Mouse (Mus musculus): ENCODE data around the gene Fam83g. TPM values are rescaled to one million over a fixed set of nuclear protein-coding genes. Genes with fewer than 3 reads are reported as not detected.

The Fam83g gene
- polyA plus RNA-seq, 1 experiment from 2014 or later: 0.51 TPM

DNA sequence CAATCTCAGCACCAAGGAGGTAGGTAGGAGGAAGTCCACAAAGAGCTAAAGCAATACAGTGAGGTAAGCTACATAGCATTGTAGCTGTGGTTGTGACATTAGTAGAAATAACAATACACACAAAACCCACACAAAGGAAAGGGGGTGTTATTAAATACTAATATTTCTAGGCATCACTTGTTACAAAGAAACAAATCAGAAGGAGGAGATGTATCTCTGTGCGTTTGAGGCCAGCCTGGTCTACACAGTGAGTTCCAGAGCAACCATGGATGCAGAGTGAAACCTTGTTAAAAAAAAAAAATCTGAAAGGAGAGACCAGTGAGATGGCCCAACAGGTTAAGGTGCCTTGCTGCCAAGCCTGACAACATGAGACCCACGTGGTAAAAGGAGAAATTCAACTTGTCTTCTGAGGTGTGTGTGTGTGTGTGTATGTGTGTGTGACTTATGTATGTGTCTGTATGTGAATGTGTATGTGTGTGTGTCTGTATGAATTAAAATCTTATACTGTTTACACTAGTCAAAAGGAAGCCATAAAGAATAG is 37.3 kb upstream of the Fam83g start:
- no peak for ATAC-seq (replicated peaks)
- Histone ChIP-seq H3K27me3 (no peaks in the 10 kb centered on the region), H3K9ac (replicated peaks) (no peak overlapping the region), H3K4me1 (no peaks in the 10 kb centered on the region), H3K9me3 (no peaks in the 10 kb centered on the region), H3K36me3 (no peaks in the 10 kb centered on the region), H3K4me3 (no peak overlapping the region), H3K4me2 (replicated peaks) (no peak overlapping the region), H3K27ac (replicated peaks) (no peak overlapping the region)
- WGBS: 59% methylated on average over 2 of the region's 2 CpGs

DNA sequence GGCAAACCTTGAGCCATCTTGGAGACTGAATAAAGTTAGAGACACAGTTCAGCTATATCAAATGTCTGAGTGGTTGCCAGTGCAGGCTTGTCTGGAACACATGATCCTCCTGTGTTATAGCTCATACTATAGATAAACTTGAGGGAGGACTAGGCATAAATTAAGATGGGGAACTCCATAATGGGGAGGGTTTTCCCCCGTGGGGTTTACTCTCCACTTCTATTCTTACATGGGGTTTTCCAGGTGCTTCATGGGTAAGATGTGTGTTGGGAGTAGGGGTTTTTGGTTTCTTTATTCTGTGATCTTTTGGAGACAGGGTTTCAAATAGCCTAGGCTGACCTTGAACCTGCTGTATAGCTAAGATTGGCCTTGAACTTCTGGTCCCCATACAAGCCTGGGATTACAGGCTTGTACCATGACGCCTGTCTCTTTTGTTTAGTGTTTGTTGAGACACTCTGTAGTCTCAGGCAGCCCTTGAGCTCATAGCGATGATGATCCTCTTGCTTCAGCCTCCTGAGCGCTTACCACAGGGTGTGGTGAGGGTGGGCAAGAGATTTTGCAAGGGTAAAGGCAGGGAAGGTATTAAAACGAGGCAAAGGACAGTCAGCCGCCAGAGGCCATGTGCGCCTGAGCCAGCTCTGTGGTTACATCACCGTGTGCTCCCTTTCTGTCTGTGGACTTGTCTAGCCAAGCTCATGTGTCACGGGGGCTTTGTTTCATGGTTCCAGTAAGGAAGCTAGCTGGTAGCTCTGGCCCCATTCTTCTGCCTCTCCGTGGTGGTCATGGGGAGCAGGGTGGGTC is 36.6 kb upstream of the Fam83g start:
- 71% methylated on average over 10 of the region's 10 CpGs for WGBS
- H3K27me3 ChIP-seq: no peaks in the 10 kb centered on the region
- no peaks in the 10 kb centered on the region for H3K4me1 ChIP-seq
- no peaks in the 10 kb centered on the region for H3K9me3 ChIP-seq
- H3K4me3 ChIP-seq: no peak overlapping the region
- H3K27ac ChIP-seq (replicated peaks): no peak overlapping the region
- H3K36me3 ChIP-seq: no peaks in the 10 kb centered on the region
- no peak overlapping the region for H3K9ac ChIP-seq (replicated peaks)
- H3K4me2 ChIP-seq (replicated peaks): no peak overlapping the region
- no peak for ATAC-seq (replicated peaks)

DNA sequence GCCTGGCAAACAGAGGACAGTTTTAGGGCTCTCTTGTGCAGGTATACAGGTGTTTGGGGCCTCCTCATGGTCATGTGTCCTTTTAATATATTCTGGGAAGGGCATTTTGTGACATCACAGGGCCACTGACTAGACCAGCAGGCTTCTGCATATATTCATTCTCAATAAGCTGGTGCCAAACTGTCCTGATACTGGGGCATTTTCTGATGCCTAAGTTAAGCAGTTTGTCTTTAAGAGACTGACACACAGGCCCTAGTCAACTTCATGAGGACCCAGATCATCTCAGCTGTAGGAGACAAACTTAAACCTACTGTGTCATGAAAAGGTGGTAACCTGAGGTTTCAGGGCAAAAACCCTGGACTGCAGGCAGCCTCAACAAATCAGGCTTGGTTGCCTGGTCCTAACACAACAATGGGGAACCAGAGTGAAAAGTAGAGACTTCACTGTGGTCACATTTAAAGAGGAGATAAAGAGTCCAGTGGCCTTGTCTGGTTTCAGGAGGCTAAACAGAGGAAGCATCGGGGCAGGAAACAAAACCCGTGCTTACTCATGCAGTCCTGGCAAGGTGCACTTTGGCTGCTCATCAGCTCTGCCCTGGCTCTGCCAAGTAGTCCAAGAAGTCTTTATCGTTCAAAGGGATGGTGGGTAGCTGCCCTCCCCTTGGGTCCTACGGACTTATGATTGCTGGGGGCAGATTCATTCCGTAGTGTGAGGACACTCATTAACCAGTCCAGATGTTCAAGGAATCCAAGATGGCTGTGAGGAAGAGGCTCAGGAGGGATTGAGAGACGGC is 35.7 kb upstream of the Fam83g start:
- H3K27ac ChIP-seq (replicated peaks): no peak overlapping the region
- H3K36me3 ChIP-seq: no peaks in the 10 kb centered on the region
- WGBS: 72% methylated on average over 6 of the region's 6 CpGs
- no peaks in the 10 kb centered on the region for H3K27me3 ChIP-seq
- no peak for ATAC-seq (replicated peaks)
- no peak overlapping the region for H3K4me2 ChIP-seq (replicated peaks)
- no peak overlapping the region for H3K9ac ChIP-seq (replicated peaks)
- H3K9me3 ChIP-seq: no peaks in the 10 kb centered on the region
- no peak overlapping the region for H3K4me3 ChIP-seq
- H3K4me1 ChIP-seq: no peaks in the 10 kb centered on the region

DNA sequence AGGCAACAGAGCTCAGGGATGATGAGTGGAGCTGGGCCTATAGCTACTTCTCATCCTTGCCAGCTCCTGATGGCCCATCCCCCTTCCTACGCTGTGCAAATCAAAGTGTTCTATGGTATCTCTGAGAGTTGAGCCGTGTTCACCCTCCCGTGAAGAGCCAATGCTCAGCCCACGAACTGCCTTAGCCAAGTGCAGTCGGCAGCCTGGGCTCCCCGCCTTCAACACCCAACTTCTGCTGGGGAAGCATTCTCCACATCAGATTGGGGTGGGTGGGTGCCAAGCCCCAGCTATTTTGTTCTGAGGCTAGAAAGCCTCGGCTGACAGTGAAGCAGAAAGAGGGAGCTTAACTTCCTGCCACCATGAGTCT is 35.2 kb upstream of the Fam83g start:
- H3K9ac ChIP-seq (replicated peaks): no peak overlapping the region
- no peaks in the 10 kb centered on the region for H3K36me3 ChIP-seq
- 79% methylated on average over 7 of the region's 7 CpGs for WGBS
- no peak overlapping the region for H3K4me2 ChIP-seq (replicated peaks)
- no peaks in the 10 kb centered on the region for H3K4me1 ChIP-seq
- ATAC-seq (replicated peaks): no peak
- no peak overlapping the region for H3K4me3 ChIP-seq
- no peaks in the 10 kb centered on the region for H3K9me3 ChIP-seq
- H3K27me3 ChIP-seq: no peaks in the 10 kb centered on the region
- H3K27ac ChIP-seq (replicated peaks): no peak overlapping the region

DNA sequence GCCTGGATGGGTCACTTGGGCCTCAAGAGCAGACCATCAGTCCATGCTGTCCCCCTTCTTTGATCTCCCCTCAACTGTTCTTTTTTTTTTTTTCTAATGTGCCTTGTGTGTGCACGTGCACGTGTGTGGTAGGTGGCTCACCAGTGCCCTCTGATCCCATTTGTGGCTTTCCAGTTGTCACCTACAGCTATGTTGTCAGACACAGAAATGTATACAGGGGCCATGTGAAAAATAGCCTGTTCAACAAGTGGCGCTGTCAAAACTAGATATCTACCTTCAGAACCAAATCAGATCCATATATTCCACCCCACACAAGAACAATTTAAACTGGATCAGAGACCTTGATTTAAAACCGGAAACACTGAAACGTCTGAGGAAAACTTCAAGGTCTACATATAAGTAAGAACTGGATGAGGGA is 34.7 kb upstream of the Fam83g start:
- Histone ChIP-seq H3K27ac (replicated peaks) (no peak overlapping the region), H3K4me2 (replicated peaks) (no peak overlapping the region), H3K9me3 (no peaks in the 10 kb centered on the region), H3K4me3 (no peak overlapping the region), H3K9ac (replicated peaks) (no peak overlapping the region), H3K36me3 (no peaks in the 10 kb centered on the region), H3K4me1 (no peaks in the 10 kb centered on the region), H3K27me3 (no peaks in the 10 kb centered on the region)
- WGBS: 95% methylated on average over 5 of the region's 5 CpGs
- no peak for ATAC-seq (replicated peaks)

DNA sequence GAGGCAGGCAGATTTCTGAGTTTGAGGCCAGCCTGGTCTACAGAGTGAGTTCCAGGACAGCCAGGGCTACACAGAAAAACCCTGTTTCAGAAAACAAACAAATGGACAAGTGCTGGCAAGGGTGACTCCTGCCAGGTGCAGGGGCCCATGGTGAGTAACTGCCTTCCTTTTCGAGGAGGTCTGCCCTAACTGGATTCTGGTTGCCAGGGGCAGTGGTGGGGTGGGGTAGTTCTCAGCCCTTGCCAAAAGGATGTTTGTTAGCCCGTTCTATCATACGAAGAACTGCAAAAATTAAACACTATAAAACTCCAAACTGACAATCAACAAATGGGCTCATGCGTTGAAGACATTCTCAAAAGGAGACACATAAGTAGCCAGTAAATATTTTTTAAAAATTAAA is 34.3 kb upstream of the Fam83g start:
- Histone ChIP-seq H3K9me3 (no peaks in the 10 kb centered on the region), H3K27ac (replicated peaks) (no peak overlapping the region), H3K4me1 (no peaks in the 10 kb centered on the region), H3K4me2 (replicated peaks) (no peak overlapping the region), H3K36me3 (no peaks in the 10 kb centered on the region), H3K27me3 (no peaks in the 10 kb centered on the region), H3K9ac (replicated peaks) (no peak overlapping the region), H3K4me3 (no peak overlapping the region)
- no peak for ATAC-seq (replicated peaks)
- WGBS: 87% methylated on average over 4 of the region's 4 CpGs

DNA sequence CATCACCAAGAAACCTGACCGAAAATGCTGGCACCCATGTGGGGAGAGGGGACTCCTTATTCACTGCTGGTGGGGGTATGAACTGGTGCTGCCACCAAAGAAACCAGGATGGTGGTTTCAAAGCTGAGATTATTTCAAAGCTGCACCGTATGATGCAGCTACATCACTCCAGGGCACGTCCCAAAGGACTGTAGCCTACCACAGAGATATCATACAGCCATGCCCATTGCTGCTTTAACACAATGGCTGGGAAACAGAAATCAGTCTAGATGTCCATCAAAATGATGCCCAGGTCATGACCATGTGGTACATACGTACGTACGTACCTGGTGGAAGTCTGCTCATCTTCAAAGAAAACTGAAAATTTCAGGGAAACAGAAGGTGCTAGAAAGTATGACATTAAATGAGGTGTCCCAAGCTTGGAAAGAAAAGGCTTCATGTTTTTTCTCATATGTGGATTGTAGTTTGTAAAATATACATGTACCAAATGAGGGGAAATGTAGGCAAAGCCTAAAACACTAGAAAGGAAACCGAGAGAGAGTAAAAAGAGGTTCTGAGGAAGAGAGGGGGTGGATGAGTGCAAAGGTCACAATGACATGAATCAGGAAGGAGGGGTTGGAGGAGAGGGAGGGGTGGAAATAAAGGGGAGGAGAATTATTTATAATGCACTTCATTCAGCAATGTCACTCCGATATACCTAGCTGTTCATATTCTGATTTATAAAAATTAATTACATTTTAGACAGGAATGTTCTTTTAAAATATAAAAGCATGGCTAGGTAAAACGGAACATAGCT is 33.2 kb upstream of the Fam83g start:
- no peak for ATAC-seq (replicated peaks)
- Histone ChIP-seq H3K9ac (replicated peaks) (no peak overlapping the region), H3K27ac (replicated peaks) (no peak overlapping the region), H3K9me3 (no peaks in the 10 kb centered on the region), H3K27me3 (no peaks in the 10 kb centered on the region), H3K4me1 (no peaks in the 10 kb centered on the region), H3K36me3 (no peaks in the 10 kb centered on the region), H3K4me3 (no peak overlapping the region), H3K4me2 (replicated peaks) (no peak overlapping the region)
- 85% methylated on average over 9 of the region's 9 CpGs for WGBS

DNA sequence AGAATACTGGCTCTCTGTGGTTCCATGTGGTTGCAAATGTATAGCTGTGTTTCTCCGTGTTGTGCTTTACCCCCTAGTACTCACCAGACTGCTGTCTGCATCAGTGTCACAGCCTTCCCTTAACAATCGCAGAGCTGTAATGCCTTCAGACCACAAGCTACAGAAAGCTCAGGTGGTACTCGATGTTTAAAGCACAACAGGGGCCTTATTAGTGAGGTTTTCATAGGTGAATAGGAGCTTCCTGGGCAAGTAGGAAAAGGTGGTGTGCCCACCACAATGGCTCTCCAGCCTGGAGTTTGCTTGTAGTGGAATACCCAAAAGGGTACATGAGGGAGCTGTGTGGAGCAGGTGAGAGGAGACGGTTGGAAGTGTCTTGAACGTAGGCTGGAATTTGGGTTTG is 31.7 kb upstream of the Fam83g start:
- WGBS: 91% methylated on average over 5 of the region's 5 CpGs

DNA sequence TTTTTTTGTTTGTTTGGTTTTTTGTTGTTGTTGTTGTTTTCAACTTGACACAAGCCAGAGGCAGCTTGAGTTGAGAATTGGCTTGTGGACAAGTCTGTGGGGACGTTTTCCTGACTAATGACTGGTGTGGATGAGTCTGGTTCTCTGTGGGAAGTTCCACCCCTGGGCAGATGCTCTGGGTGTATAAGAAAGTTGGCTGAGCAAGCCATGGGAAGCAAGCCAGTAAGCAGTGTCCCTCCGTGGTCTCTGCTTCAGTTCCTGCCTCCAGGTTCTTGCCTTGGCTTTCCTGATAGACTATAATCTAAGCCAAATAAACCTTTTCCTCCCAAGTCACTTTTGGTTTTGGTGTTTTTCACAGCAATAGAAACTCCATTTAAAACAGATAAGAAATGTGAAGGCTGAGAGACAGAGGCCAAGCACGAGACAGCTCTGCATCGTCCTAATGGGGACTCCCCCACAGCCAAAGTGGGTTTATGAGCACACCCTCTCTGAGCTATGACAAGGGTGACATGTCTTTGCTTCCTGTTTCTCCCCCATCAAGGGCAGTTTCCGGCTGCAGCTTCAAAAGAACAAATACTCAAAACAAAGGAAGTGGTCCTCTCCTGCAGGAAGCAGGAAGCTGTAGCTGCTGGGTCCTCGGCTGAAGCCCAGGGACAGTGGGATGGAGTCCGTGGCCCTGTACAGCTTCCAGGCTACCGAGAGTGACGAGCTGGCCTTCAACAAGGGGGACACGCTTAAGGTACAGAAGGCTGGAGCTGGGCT is 31.0 kb upstream of the Fam83g start, which contains the start of gene Grap:
TSS of gene Grap (plus strand) at position 580 of the 762 bp plus-strand sequence.
- WGBS: 82% methylated on average over 10 of the region's 10 CpGs
- H3K27me3 ChIP-seq: no peaks in the 10 kb centered on the region
- H3K27ac ChIP-seq (replicated peaks): no peak within 1 kb of the TSS
- no peak within 1 kb of the TSS for H3K9ac ChIP-seq (replicated peaks)
- H3K36me3 ChIP-seq: no peaks in the 10 kb centered on the region
- ATAC-seq (replicated peaks): no peak
- H3K4me3 ChIP-seq: no peak within 1 kb of the TSS
- H3K9me3 ChIP-seq: no peaks in the 10 kb centered on the region
- H3K4me1 ChIP-seq: no peaks in the 10 kb centered on the region
- no peak within 1 kb of the TSS for H3K4me2 ChIP-seq (replicated peaks)

More for the DNA sequence above, 31.7 kb upstream of the Fam83g start:
- Histone ChIP-seq H3K4me3 (no peak overlapping the region), H3K27me3 (no peaks in the 10 kb centered on the region), H3K9me3 (no peaks in the 10 kb centered on the region), H3K36me3 (no peaks in the 10 kb centered on the region), H3K4me2 (replicated peaks) (no peak overlapping the region), H3K27ac (replicated peaks) (no peak overlapping the region), H3K4me1 (no peaks in the 10 kb centered on the region), H3K9ac (replicated peaks) (no peak overlapping the region)
- ATAC-seq (replicated peaks): no peak

DNA sequence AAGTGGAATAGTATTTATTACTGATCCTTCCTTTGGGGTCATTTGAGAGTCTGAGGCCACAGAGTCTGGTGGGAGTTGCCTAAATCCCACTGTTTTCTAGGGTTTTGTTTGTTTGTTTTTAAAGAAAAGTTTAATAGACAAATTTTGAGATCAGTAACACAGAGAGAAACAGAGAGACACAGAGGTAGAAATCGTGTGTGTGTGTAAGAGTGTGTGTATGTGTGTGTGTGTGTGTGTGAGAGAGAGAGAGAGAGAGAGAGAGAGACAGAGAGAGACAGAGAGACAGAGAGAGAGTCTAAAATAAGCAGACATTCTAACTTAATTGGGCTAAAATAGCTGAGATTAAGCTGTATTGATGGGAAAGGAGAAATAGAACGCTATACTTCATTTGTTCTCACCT is 30.3 kb upstream of the Fam83g start:
- Histone ChIP-seq H3K9ac (replicated peaks) (no peak overlapping the region), H3K27me3 (no peaks in the 10 kb centered on the region), H3K36me3 (no peaks in the 10 kb centered on the region), H3K4me3 (no peak overlapping the region), H3K4me1 (no peaks in the 10 kb centered on the region), H3K4me2 (replicated peaks) (no peak overlapping the region), H3K27ac (replicated peaks) (no peak overlapping the region), H3K9me3 (no peaks in the 10 kb centered on the region)
- WGBS: 66% methylated on average over 2 of the region's 2 CpGs
- no peak for ATAC-seq (replicated peaks)

DNA sequence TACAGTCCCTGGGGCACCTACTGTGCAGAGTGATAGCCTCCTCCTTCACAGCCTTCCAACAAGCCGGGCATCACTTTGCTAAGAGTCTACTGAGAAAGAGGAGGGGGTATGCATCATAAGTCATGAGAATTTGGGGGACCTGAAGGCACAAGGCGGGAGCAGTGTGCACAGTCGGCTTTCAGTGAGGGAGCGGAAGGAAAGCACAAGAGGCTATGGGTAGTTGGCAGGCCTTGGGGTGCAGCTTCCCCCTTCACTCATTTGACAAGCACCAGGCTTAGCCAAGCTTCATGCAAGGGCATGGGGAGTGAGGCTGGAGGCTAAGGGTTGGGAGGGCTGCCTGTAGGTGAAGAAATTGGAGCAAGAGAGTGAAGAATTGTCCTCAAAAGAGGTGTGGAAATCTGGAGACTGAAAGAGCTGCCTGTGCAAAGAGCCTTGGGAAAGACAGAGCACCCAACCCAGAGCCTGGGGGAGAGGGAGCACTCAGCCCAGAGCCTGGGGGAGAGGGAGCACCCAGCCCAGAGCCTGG is 29.0 kb upstream of the Fam83g start:
- no peaks in the 10 kb centered on the region for H3K9me3 ChIP-seq
- no peak overlapping the region for H3K4me2 ChIP-seq (replicated peaks)
- WGBS: 96% methylated on average over 4 of the region's 4 CpGs

More for the DNA sequence above, 29.0 kb upstream of the Fam83g start:
- ATAC-seq (replicated peaks): no peak
- Histone ChIP-seq H3K4me1 (no peaks in the 10 kb centered on the region), H3K36me3 (no peaks in the 10 kb centered on the region), H3K4me3 (no peak overlapping the region), H3K27me3 (no peaks in the 10 kb centered on the region), H3K9ac (replicated peaks) (no peak overlapping the region), H3K27ac (replicated peaks) (no peak overlapping the region)

All from forebrain, embryonic 15.5 days (tissue).